Mouse (Mus musculus) midbrain, embryonic 13.5 days (tissue): ENCODE results near the gene Klf6. TPM values are rescaled to one million over a fixed set of nuclear protein-coding genes. Genes with fewer than 3 reads are reported as not detected.
A peak's percentile ranks its signal among the peaks of the same experiment; 100 is the strongest.

Source experiments
- ATAC-seq: fragments of 200-750 bp; cut with Nextera tagmentation; 2 replicates; pipeline ENCODE4 v1.8.0; 2017; ENCODE audit warnings: mild to moderate bottlenecking, moderate TSS enrichment, moderate library complexity
- H3K27ac ChIP-seq: fragments of 300-500 bp; sonication (generic); 2 replicates; pipeline ENCODE4 v1.5.1; 2015; ENCODE audit warnings: inconsistent platforms, mild to moderate bottlenecking, moderate library complexity
- H3K27me3 ChIP-seq: fragments of 300-500 bp; sonication (generic); 2 replicates; pipeline ENCODE4 v1.6.1; 2015; ENCODE audit warnings: mild to moderate bottlenecking, inconsistent platforms
- H3K36me3 ChIP-seq: fragments of 300-500 bp; sonication (generic); 2 replicates; pipeline ENCODE4 v1.6.1; 2015; ENCODE audit warnings: mild to moderate bottlenecking, inconsistent platforms
- H3K4me1 ChIP-seq: fragments of 300-500 bp; sonication (generic); replicated peaks from 2 replicates; pipeline ENCODE4 v1.6.1; 2015; ENCODE audit warnings: inconsistent platforms
- H3K4me2 ChIP-seq: fragments of 300-500 bp; sonication (generic); replicated peaks from 2 replicates; pipeline ENCODE4 v1.6.1; 2015; ENCODE audit warnings: moderate library complexity, mild to moderate bottlenecking, inconsistent platforms
- H3K4me3 ChIP-seq: fragments of 300-500 bp; sonication (generic); replicated peaks from 2 replicates; pipeline ENCODE4 v1.5.1; 2015; ENCODE audit warnings: mild to moderate bottlenecking, inconsistent platforms
- H3K9ac ChIP-seq: fragments of 300-500 bp; sonication (generic); replicated peaks from 2 replicates; pipeline ENCODE4 v1.6.1; 2015; ENCODE audit warnings: mild to moderate bottlenecking, inconsistent platforms
- H3K9me3 ChIP-seq: fragments of 300-500 bp; sonication (generic); 2 replicates; pipeline ENCODE4 v1.6.1; 2016; ENCODE audit warnings: mild to moderate bottlenecking, inconsistent platforms
- WGBS: fragments of 180-500 bp; shearing (Covaris S2); methylation state at CpG from one replicate; pipeline ENCODE4 v1.1.7; 2015; 5-methylcytosine and 5-hydroxymethylcytosine counted together
- polyA plus RNA-seq: library from polyadenylated mRNA; unstranded; fragments of >200 nt; fragmentation: Nextera tagmentation; extraction: Ambion mirVana; gene quantifications from 2 replicates; pipeline ENCODE4 v1.2.1, GENCODE M21; 2015

Klf6 gene
- polyA plus RNA-seq, 1 experiment from 2014 or later, result 68.3 TPM

DNA sequence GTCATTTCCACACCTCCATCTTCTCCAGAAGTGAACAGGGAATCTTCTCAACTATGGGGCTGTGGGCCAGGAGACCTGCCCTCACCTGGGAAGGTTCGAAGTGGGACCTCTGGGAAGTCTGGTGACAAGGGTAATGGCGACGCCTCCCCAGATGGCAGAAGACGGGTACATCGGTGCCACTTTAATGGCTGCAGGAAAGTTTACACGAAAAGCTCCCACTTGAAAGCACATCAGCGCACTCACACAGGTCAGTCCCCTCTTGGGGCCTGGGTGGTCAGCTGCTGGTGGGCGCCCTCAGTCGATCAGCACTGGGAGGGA, 3.8 kb downstream of the Klf6 start:
- H3K4me1 ChIP-seq, result peaks cover 49% of the 10 kb centered on the region
- H3K36me3 ChIP-seq, result peaks cover 39% of the 10 kb centered on the region
- no peak overlapping the region for H3K27ac ChIP-seq
- WGBS, result 97% methylated on average over 9 of the region's 9 CpGs
- no peaks in the 10 kb centered on the region for H3K9me3 ChIP-seq
- peak overlapping the region; percentile 69 for H3K4me3 ChIP-seq
- no peak for ATAC-seq
- H3K9ac ChIP-seq, result no peak overlapping the region
- H3K27me3 ChIP-seq, result no peaks in the 10 kb centered on the region
- peak overlapping the region; percentile 65 for H3K4me2 ChIP-seq

- 90% methylated on average over 6 of the region's 6 CpGs for WGBS
- Histone ChIP-seq H3K27ac (no peak overlapping the region), H3K9me3 (no peaks in the 10 kb centered on the region), H3K4me3 (no peak overlapping the region), H3K9ac (no peak overlapping the region), H3K36me3 (peaks cover 39% of the 10 kb centered on the region), H3K4me1 (peaks cover 58% of the 10 kb centered on the region), H3K27me3 (no peaks in the 10 kb centered on the region), H3K4me2 (peak overlapping the region; percentile 65)
- ATAC-seq, result no peak
Observed at GRCm38 (mm10) chr13:5866091-5866490, 4.8 kb downstream of the Klf6 start.

DNA sequence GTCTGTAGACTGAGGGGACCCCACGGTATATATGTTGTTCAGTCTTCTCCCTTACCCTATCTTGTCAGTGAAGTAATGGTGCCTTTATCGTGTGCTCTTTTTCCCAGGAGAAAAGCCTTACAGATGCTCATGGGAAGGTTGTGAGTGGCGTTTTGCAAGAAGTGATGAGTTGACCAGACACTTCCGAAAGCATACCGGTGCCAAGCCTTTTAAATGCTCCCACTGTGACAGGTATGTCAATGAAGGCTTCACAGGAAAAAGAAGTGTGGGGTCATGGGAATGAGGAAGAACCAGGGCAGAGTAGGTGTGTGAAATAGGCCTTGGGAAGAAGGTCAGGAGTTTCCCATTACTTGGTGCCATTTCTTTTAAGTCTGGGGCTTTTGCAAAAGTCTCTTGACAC, 5.2 kb downstream of the Klf6 start:
- Histone ChIP-seq H3K4me2 (0 out of 2 replicates have a peak overlapping the region, but pooled peaks have one; percentile 65), H3K9ac (no peak overlapping the region), H3K4me1 (peaks cover 59% of the 10 kb centered on the region), H3K36me3 (peaks cover 39% of the 10 kb centered on the region), H3K27me3 (no peaks in the 10 kb centered on the region), H3K9me3 (no peaks in the 10 kb centered on the region), H3K4me3 (no peak overlapping the region), H3K27ac (no peak overlapping the region)
- ATAC-seq, result no peak
- WGBS, result 96% methylated on average over 5 of the region's 5 CpGs

DNA sequence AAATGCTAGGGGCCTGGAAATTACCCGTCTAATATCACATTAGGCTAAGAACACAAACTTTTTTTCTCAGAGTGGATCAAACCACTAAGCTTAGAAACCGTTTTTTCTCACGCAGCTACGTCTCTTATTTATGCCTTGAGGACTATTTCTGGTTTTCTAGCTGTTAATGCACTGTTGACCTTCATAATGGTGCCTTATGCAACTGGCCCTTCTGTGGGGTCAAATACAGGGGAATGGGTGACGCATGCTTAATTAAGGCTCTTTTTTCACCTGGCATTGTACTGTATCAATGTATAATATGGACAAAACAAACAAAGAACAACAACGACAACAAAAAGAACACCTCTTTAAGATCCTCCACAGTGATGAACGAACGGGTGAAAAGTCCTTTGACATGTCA, 7.1 kb downstream of the Klf6 start:
- Histone ChIP-seq H3K36me3 (peaks cover 39% of the 10 kb centered on the region), H3K27ac (no peak overlapping the region), H3K27me3 (no peaks in the 10 kb centered on the region), H3K4me1 (peaks cover 57% of the 10 kb centered on the region), H3K4me3 (no peak overlapping the region), H3K9ac (no peak overlapping the region), H3K4me2 (no peak overlapping the region), H3K9me3 (no peaks in the 10 kb centered on the region)
- WGBS, result 84% methylated on average over 8 of the region's 8 CpGs
- ATAC-seq, result no peak

DNA sequence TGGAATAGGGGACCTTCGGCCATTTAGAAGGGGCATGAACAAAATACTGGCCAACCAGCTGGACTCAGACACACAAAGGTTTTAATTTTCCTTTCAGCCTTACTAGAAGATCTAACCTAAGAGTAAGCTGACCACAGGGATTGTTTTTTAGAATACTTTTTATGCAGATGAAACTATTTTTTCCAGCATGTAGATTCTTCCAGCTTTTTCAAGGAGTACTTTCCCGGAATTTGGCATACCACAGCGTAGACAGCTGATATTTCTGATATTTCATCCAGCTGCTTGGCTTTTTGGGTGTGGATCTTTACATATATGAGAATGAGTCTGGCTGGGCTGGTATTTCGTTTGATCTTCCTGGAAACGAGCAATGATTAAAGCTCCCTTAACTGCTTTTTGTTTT, 8.2 kb downstream of the Klf6 start:
- Histone ChIP-seq H3K27me3 (no peaks in the 10 kb centered on the region), H3K9me3 (no peaks in the 10 kb centered on the region), H3K4me1 (peaks cover 48% of the 10 kb centered on the region), H3K4me2 (no peak overlapping the region), H3K4me3 (no peak overlapping the region), H3K9ac (no peak overlapping the region), H3K36me3 (peaks cover 39% of the 10 kb centered on the region), H3K27ac (no peak overlapping the region)
- ATAC-seq, result no peak
- 39% methylated on average over 5 of the region's 5 CpGs for WGBS

GRCm38 (mm10) chr13:5869842-5870241, 8.6 kb downstream of the Klf6 start:
- WGBS, result 8% methylated on average over 7 of the region's 7 CpGs
- Histone ChIP-seq H3K4me3 (no peak overlapping the region), H3K27ac (no peak overlapping the region), H3K27me3 (no peaks in the 10 kb centered on the region), H3K9ac (no peak overlapping the region), H3K9me3 (no peaks in the 10 kb centered on the region), H3K4me1 (peaks cover 44% of the 10 kb centered on the region), H3K4me2 (no peak overlapping the region), H3K36me3 (peaks cover 38% of the 10 kb centered on the region)
- ATAC-seq, result no peak; the same call in 1 of the 2 replicates

- peaks cover 30% of the 10 kb centered on the region for H3K36me3 ChIP-seq
- H3K4me1 ChIP-seq, result peaks cover 36% of the 10 kb centered on the region
- ATAC-seq, result peak; percentile 80
- WGBS, result 11% methylated on average over 15 of the region's 15 CpGs
- no peak overlapping the region for H3K27ac ChIP-seq
- H3K9ac ChIP-seq, result no peak overlapping the region; the same call in 1 of the 2 replicates
- no peaks in the 10 kb centered on the region for H3K9me3 ChIP-seq
- H3K27me3 ChIP-seq, result no peaks in the 10 kb centered on the region
- H3K4me3 ChIP-seq, result no peak overlapping the region
- peak overlapping the region; percentile 18; the same call in 1 of the 2 replicates for H3K4me2 ChIP-seq
Observed at GRCm38 (mm10) chr13:5870382-5871272, 9.3 kb downstream of the Klf6 start.

DNA sequence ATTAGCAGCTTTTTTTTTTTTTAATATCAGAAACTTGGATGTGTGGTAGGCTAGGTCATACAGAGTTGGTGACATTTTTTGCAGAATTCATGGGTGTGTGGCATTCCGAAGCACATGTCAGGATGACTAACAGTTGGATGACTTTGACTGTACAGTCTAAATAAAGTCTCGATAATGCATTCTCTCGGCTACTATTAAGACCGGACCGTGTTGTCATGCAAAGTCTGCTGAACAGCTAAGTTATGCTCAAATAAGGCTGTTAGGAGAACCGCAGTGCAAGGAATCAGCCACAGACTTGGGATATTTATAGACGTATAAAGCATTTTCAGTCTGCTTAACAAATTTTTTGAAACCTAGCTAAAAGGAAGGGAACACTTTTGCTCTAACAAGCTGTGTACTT, 10.1 kb downstream of the Klf6 start:
- H3K27ac ChIP-seq, result no peak overlapping the region
- 86% methylated on average over 7 of the region's 7 CpGs for WGBS

DNA sequence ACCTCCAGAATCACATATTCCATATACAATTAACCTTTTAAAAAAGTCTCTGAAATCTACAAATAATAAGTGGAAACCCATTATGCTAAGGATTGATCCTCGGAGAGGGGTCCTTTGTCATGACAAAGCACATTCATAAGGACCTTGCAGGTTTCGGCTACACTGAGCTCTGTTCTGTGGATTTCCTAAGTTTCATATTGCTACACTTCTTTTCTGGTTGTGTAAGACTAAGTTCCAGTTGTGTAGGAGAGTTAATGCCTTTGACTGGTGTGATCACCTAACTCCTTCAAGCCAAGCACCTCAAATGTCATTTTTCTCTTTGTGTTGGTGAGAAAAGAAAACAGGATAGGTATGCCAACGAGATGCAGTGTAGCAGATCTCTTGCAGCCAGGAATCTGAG, 12.4 kb downstream of the Klf6 start:
- H3K9ac ChIP-seq, result no peak overlapping the region
- no peak overlapping the region for H3K27ac ChIP-seq
- H3K27me3 ChIP-seq, result no peaks in the 10 kb centered on the region
- 83% methylated on average over 3 of the region's 3 CpGs for WGBS
- no peak overlapping the region for H3K4me2 ChIP-seq
- ATAC-seq, result no peak
- H3K9me3 ChIP-seq, result no peaks in the 10 kb centered on the region
- H3K36me3 ChIP-seq, result 0 out of 2 replicates have a peak, but pooled peaks cover 1% of the 10 kb centered on the region
- H3K4me1 ChIP-seq, result peaks cover 18% of the 10 kb centered on the region
- no peak overlapping the region for H3K4me3 ChIP-seq

More for the DNA sequence above, 10.1 kb downstream of the Klf6 start:
- Histone ChIP-seq H3K27me3 (no peaks in the 10 kb centered on the region), H3K4me2 (no peak overlapping the region), H3K36me3 (peaks cover 24% of the 10 kb centered on the region), H3K4me1 (peaks cover 29% of the 10 kb centered on the region), H3K4me3 (no peak overlapping the region), H3K9ac (no peak overlapping the region), H3K9me3 (no peaks in the 10 kb centered on the region)
- ATAC-seq, result no peak

DNA sequence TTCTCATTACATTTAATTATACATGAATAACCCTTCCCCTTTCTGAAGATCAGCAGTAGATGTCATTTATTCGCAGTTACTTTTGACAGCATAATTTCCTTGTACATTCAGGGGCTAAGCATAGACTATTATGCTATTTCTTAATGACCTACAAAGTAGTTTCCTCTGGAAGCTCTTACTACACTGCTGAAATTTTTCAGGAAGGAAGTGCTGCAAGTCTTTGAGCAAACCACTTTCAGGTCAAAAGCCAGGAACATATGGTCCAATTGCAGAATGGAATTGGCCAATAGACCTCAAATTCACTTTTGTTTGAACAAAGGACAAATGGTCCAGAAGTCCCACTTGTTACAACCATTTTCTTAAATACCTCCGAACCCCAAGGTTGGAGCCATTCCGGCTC, 14.2 kb downstream of the Klf6 start:
- 93% methylated on average over 3 of the region's 3 CpGs for WGBS
- no peak for ATAC-seq
- no peaks in the 10 kb centered on the region for H3K9me3 ChIP-seq
- H3K4me3 ChIP-seq, result no peak overlapping the region
- H3K27ac ChIP-seq, result no peak overlapping the region
- peaks cover 7% of the 10 kb centered on the region for H3K4me1 ChIP-seq
- no peaks in the 10 kb centered on the region for H3K36me3 ChIP-seq
- H3K4me2 ChIP-seq, result no peak overlapping the region
- H3K27me3 ChIP-seq, result no peaks in the 10 kb centered on the region
- H3K9ac ChIP-seq, result no peak overlapping the region

- Histone ChIP-seq H3K4me3 (no peak overlapping the region), H3K9me3 (no peaks in the 10 kb centered on the region), H3K9ac (no peak overlapping the region), H3K27ac (no peak overlapping the region), H3K4me2 (no peak overlapping the region), H3K4me1 (no peaks in the 10 kb centered on the region), H3K27me3 (no peaks in the 10 kb centered on the region), H3K36me3 (no peaks in the 10 kb centered on the region)
- ATAC-seq, result no peak
- WGBS, result 46% methylated on average over 4 of the region's 4 CpGs
Observed at GRCm38 (mm10) chr13:5878748-5879147, 17.5 kb downstream of the Klf6 start.

- Histone ChIP-seq H3K4me1 (no peaks in the 10 kb centered on the region), H3K4me3 (no peak overlapping the region), H3K9ac (no peak overlapping the region), H3K9me3 (no peaks in the 10 kb centered on the region), H3K27ac (no peak overlapping the region), H3K4me2 (no peak overlapping the region), H3K36me3 (no peaks in the 10 kb centered on the region), H3K27me3 (no peaks in the 10 kb centered on the region)
- no peak for ATAC-seq
- WGBS, result 91% methylated on average over 4 of the region's 4 CpGs
Observed at GRCm38 (mm10) chr13:5886810-5887209, 25.5 kb downstream of the Klf6 start.

DNA sequence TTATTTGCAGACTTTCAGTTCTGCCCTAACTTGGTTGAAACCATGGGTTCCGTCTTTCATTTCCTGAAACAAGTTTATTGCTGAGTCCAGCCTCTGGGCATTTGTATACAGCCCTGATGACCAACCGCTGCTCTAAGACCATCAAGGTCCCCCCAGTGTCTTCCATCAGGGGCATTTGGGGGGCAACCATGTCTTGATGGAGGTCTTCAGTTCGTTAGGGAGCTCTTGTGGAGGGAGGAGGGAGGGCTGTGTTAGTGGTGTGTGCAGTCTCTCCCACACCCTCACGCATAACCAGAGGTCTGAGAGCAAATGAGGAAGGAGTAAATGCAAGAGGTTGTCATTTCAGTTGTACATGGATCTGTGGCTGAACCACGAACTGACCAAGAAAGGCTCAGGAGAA, 26.9 kb downstream of the Klf6 start:
- WGBS, result 85% methylated on average over 5 of the region's 5 CpGs
- Histone ChIP-seq H3K4me3 (no peak overlapping the region), H3K9me3 (no peaks in the 10 kb centered on the region)

More for the DNA sequence above, 26.9 kb downstream of the Klf6 start:
- no peak for ATAC-seq
- Histone ChIP-seq H3K4me1 (no peaks in the 10 kb centered on the region), H3K27me3 (no peaks in the 10 kb centered on the region), H3K9ac (no peak overlapping the region), H3K36me3 (no peaks in the 10 kb centered on the region), H3K27ac (no peak overlapping the region), H3K4me2 (no peak overlapping the region)
